Mouse (Mus musculus): ENCODE measurements around the gene Cnnm1. TPM values are rescaled to one million over a fixed set of nuclear protein-coding genes. Genes with fewer than 3 reads are reported as not detected.
"Not testable (repeated sequence)": the region's sequence is repeated elsewhere in the genome, so short reads cannot be mapped to it uniquely, and the experiment has no call there.

Gene Cnnm1
- polyA plus RNA-seq, 1 experiment = 5.8 TPM

DNA sequence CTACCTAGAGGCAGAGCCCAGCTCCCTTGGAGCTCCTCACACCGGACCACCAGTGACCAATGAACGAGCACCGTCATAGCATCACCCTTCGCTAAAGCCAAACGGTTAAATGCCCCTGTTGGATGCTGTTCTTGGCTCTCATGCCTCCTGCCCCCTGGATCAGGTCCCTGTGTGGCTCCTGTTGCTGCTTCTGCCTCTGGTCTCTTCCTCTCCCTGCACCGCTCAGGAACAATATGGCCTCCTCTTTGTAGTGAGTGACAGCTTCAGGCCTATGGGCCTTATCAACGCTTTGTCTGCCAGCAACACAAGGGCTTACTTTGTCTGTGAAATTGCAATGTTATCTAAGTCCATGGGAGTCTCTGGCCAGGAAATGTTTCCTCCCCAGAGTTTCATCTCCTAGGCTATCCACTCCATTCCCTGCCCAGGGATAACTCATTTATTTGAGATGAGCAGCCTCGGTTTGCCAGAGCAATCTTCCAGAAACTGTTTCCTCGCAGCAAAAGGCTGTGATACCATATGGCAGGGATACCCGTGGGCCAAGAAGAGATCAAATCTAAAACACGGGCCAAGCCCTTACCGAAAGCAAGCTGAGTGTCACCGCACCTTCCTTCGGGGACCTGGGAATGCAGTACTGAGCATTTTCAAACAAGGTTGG lies 25.5 kb downstream of the Cnnm1 start:
- peak; percentile 50 for DNase-seq (ENCODE audit: low read depth)
- TF ChIP-seq CTCF (IDR thresholded peaks at IDR 0.05; ENCODE audit: borderline replicate concordance, extremely low read depth, insufficient read depth, insufficient read length) = no peak
- TF ChIP-seq POLR2A (IDR thresholded peaks at IDR 0.05; ENCODE audit: borderline replicate concordance, extremely low read depth, insufficient read depth, insufficient read length, poor library complexity, severe bottlenecking) = no peak

DNA sequence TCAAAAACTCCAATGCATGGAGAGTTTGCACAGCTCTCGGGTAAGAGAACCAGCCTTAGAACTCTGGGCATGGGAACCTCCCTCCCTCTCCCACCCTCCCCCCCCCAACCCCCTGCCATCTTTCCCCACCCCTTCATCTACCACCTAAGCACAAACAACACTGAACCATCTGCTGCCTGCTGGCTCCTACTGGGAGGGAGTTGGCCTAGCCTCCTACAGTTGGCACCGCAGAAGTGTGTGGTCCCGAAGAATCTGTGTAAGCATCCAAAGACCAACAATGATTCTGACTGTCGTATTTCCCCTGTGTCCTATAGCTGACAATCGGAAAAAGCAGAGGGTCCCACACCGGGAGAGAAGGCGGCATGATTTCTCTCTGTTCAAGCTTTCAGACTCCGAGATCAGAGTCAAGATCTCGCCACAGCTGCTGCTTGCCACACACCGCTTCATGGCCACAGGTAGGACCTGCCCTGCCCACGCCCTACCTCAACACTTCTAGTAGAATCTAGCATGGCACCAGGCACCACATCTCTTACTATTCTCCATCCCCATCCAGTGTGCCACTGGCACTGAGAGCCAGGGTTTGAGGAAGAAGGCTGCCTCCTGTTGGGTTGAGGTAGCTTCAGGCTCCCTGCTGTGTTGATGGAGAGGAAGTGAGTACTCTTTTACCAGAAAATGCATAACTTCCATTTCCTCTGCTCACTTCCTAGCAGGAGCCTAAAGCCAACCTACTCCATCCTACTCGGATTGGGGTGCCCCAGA lies 27.9 kb downstream of the Cnnm1 start:
- DNase-seq (ENCODE audit: low read depth) = peak; percentile 81

DNA sequence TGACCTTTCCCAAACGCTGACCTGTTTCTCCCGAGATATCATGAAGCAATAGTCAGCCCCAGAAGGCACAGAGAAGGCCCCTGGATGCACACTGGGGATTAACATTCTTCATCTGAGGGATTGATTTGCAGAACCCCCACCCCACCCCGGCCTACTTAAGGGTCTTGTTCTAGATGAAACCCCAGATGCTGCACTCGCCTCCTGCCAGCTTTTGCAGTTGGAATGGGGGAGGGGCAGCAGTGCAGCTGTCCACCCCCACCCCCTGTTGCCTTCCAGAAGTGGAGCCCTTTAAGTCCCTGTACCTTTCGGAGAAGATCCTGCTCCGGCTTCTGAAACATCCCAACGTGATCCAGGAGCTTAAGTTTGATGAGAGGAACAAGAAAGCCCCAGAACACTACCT lies 29.1 kb downstream of the Cnnm1 start:
- no peak for DNase-seq (ENCODE audit: low read depth)
- TF ChIP-seq POLR2A (IDR thresholded peaks at IDR 0.05; ENCODE audit: borderline replicate concordance, extremely low read depth, insufficient read depth, insufficient read length, poor library complexity, severe bottlenecking) (no peak), CTCF (IDR thresholded peaks at IDR 0.05; ENCODE audit: borderline replicate concordance, extremely low read depth, insufficient read depth, insufficient read length) (no peak)

More for the DNA sequence above, 27.9 kb downstream of the Cnnm1 start:
- TF ChIP-seq CTCF (IDR thresholded peaks at IDR 0.05; ENCODE audit: borderline replicate concordance, extremely low read depth, insufficient read depth, insufficient read length) (no peak), POLR2A (IDR thresholded peaks at IDR 0.05; ENCODE audit: borderline replicate concordance, extremely low read depth, insufficient read depth, insufficient read length, poor library complexity, severe bottlenecking) (no peak)

DNA sequence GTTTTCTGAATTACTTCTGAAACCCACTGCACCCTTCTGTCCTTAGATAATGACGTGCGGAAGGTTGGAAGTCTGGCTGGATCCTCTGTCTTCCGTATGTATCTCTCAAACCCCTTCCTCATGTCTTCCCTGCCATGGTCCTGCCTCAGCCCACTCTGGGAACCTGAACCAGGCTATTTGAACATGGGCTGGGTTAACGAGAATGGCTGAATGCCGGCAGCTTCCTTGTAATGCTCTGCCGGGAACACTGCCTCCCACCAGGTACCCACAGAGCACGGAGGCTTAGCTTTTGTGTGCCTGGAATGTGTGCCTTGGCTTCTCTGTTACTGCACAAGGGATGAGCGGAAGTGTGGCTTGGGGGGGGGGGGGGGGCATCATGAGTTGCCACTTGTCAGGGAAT lies 32.1 kb downstream of the Cnnm1 start:
- TF ChIP-seq POLR2A (IDR thresholded peaks at IDR 0.05; ENCODE audit: borderline replicate concordance, extremely low read depth, insufficient read depth, insufficient read length, poor library complexity, severe bottlenecking) (no peak), CTCF (IDR thresholded peaks at IDR 0.05; ENCODE audit: borderline replicate concordance, extremely low read depth, insufficient read depth, insufficient read length) (no peak)
- DNase-seq (ENCODE audit: low read depth) = no peak

DNA sequence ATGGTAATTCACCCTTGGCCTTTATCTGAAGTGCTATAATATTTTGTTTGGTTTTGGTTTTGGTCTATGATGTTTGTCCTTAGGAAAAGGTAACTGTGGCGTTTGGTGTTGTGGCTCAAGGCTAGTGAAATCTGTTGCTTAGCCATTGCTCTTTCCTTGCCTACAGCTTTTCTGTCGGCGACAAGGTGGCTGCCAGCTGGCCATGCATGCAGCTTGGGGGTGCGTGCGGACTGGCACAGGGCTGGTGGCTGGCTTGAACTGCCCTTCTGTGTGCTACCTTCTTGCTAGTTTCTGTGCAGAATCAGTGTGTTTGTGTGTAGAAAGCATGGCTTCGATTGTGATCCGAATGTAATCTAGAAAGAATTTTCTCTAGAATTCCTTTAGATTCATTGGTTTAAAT lies 32.5 kb downstream of the Cnnm1 start:
- DNase-seq (ENCODE audit: low read depth) = no peak
- no peak for TF ChIP-seq POLR2A (IDR thresholded peaks at IDR 0.05; ENCODE audit: borderline replicate concordance, extremely low read depth, insufficient read depth, insufficient read length, poor library complexity, severe bottlenecking)
- TF ChIP-seq CTCF (IDR thresholded peaks at IDR 0.05; ENCODE audit: borderline replicate concordance, extremely low read depth, insufficient read depth, insufficient read length) = no peak

DNA sequence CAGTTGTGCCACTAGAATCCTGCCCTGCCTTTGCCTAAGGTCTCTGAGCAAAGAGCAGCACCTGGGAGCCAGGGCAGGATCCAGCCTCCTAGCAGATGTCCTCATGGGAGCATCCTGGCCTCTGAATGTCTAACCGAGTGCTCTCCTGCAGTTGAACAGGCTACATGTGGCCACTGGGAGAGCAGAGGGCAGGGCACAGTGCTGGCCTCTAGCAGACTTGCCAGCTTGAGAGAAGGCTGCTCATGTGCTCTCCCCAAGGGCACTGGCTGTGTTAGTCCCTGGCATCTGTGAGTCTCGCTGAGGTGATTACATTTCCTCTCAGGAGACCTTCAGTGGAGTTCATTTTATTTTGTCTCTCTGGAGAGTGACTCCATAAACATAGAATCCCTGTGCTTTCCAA lies 35.4 kb downstream of the Cnnm1 start:
- no peak for DNase-seq (ENCODE audit: low read depth)
- TF ChIP-seq POLR2A (IDR thresholded peaks at IDR 0.05; ENCODE audit: borderline replicate concordance, extremely low read depth, insufficient read depth, insufficient read length, poor library complexity, severe bottlenecking) (no peak), CTCF (IDR thresholded peaks at IDR 0.05; ENCODE audit: borderline replicate concordance, extremely low read depth, insufficient read depth, insufficient read length) (no peak)

DNA sequence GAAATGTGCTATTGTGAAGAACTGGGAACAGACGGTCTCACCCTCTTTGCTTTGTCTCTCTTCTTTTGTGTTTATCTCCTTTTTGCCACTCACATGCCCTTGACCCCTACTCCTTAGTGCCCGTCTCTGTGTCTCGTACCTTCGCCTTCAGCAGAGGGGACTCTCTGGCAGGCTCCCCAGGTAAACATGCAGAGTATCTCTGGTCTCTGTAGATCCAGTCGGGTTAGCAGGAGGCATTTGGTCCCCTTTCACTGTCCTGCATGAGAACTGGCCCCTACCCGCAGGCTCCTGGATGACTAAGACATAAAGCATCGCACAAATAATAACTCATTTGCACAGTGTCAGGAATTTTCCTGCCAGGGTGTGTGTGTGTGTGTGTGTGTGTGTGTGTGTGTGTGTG lies 35.8 kb downstream of the Cnnm1 start:
- DNase-seq (ENCODE audit: low read depth) = no peak
- TF ChIP-seq CTCF (IDR thresholded peaks at IDR 0.05; ENCODE audit: borderline replicate concordance, extremely low read depth, insufficient read depth, insufficient read length) (no peak), POLR2A (IDR thresholded peaks at IDR 0.05; ENCODE audit: borderline replicate concordance, extremely low read depth, insufficient read depth, insufficient read length, poor library complexity, severe bottlenecking) (no peak)

DNA sequence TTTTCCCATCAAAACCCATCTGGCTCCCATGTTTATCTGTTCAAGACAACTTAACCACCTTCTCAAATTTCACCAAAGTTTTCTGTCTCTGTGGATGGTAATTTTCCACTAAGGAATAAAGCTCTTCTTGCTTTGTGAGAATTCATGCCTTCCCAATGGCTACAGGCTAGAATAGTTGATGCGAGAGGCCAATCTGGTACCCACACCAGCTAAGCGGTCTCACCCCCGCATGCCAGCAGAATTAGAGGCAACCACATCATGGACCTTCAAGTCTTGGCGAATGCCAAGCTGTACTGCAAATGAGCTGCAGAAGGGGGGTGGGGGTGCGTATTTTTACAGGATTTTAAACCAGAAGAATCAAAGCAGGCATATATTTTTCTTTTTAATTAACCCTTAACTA lies 37.2 kb downstream of the Cnnm1 start:
- TF ChIP-seq POLR2A (IDR thresholded peaks at IDR 0.05; ENCODE audit: borderline replicate concordance, extremely low read depth, insufficient read depth, insufficient read length, poor library complexity, severe bottlenecking) (no peak), CTCF (IDR thresholded peaks at IDR 0.05; ENCODE audit: borderline replicate concordance, extremely low read depth, insufficient read depth, insufficient read length) (no peak)
- no peak for DNase-seq (ENCODE audit: low read depth)

DNA sequence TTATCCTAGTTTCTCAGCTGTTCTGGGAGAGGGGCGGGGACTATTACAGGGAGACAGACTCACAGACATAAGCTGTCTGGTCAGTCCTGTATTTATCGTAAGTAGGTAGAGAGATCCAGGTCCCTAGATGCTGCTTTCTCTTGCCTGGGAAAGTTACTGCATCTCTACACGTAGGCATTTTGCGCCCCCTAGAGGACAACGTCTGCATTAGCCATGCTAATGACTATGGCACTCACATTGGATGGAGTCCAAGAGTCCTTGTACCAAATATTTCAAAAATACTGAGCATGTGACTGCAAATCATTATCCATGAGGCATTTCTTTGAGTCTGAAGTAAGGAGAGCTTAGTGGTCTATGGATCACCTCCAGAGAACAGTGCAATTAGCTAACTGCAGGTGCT lies 38.7 kb downstream of the Cnnm1 start:
- DNase-seq (ENCODE audit: low read depth) = peak; percentile 83
- TF ChIP-seq CTCF (IDR thresholded peaks at IDR 0.05; ENCODE audit: borderline replicate concordance, extremely low read depth, insufficient read depth, insufficient read length) = peak; percentile 76; the same call in 1 of the 2 replicates
- TF ChIP-seq POLR2A (IDR thresholded peaks at IDR 0.05; ENCODE audit: borderline replicate concordance, extremely low read depth, insufficient read depth, insufficient read length, poor library complexity, severe bottlenecking) = no peak

DNA sequence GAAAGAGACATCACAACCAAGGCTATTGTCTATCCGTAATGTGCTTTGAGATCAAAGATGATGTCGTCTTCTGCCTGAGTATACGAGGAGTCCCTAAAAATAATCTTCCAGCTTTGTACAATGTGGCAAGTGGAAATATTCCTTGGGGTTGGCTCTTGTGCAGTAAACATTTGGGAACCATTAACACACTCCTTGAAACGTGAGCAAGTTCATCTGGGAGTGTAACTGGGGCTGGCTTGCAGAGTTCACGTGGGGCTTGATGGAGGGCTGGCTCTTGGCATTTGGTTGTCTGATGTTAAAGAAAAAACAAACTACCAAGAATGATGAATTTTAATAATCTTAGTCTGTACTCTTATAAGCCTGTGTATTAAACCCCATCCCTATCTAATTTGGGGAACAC lies 39.2 kb downstream of the Cnnm1 start:
- TF ChIP-seq POLR2A (IDR thresholded peaks at IDR 0.05; ENCODE audit: borderline replicate concordance, extremely low read depth, insufficient read depth, insufficient read length, poor library complexity, severe bottlenecking) (no peak), CTCF (IDR thresholded peaks at IDR 0.05; ENCODE audit: borderline replicate concordance, extremely low read depth, insufficient read depth, insufficient read length) (no peak)
- no peak for DNase-seq (ENCODE audit: low read depth)

DNA sequence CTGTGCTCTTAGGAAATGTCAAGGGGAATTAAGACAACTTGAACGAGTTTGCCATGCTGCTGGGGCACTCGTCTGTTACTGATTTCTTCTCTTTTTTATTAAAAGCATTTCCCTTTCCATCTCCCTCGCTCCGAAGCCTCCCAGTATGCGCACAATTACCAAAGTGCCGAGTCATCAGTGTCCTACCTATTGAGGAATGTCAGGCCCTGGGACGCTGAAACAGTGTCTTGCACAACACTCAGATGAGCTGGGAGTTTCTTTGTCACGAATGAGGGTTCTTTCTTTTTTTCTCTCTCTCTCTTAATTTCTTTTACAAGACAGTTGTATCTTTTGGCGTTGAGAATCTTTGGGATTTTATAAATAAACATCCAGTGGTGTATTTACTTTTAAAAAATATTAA lies 40.3 kb downstream of the Cnnm1 start:
- DNase-seq (ENCODE audit: low read depth) = no peak
- TF ChIP-seq CTCF (IDR thresholded peaks at IDR 0.05; ENCODE audit: borderline replicate concordance, extremely low read depth, insufficient read depth, insufficient read length) (no peak), POLR2A (IDR thresholded peaks at IDR 0.05; ENCODE audit: borderline replicate concordance, extremely low read depth, insufficient read depth, insufficient read length, poor library complexity, severe bottlenecking) (no peak)

DNA sequence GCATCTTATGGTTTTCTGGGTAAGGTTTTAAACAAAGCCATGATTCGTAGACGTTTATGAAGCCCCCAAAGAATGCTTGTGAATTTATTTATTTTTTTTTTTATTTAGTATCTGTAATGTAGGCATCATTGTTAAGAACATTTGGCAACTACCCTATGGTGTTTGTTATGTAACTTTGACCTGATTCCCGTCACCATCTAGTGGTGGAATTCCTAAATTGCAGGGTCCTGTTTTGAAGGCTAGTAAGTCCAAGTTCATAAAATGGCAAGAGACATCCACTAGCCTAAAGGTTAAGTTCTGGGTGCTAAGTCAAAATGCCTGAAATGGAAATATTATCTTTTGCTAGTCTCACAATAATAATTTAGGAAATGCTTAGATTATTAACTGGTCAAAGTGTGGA lies 47.2 kb downstream of the Cnnm1 start:
- peak; percentile 64 for DNase-seq (ENCODE audit: low read depth)
- TF ChIP-seq POLR2A (IDR thresholded peaks at IDR 0.05; ENCODE audit: borderline replicate concordance, extremely low read depth, insufficient read depth, insufficient read length, poor library complexity, severe bottlenecking) = no peak
- peak; percentile 50; the same call in 1 of the 2 replicates for TF ChIP-seq CTCF (IDR thresholded peaks at IDR 0.05; ENCODE audit: borderline replicate concordance, extremely low read depth, insufficient read depth, insufficient read length)

DNA sequence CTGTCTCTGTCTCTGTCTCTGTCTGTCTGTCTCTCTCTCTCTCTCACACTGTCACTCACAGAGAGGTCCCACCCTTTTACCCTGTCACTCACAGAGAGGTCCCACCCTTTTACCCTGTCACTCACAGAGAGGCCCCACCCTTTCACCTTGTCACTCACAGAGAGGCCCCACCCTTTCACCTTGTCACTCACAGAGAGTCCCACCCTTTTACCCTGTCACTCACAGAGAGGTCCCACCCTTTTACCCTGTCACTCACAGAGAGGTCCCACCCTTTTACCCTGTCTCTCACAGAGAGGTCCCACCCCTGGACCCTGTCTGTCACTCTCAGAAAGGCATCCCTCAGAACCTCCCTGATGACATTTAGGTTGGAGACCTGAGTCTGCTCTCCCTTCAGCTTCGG lies 53.1 kb downstream of the Cnnm1 start:
- DNase-seq (ENCODE audit: low read depth) = not testable (repeated sequence)

All from brain, embryonic 14.5 days (tissue).